Mouse (Mus musculus) c-Kit-negative CD71-positive TER-119-positive erythroid progenitor cells, embryonic 14.5 days (primary cell): ENCODE results near the gene Anks1b.

Experiments
- DNase-seq: peaks from one replicate; pipeline ENCODE4 v3.0.0-alpha.2; 2013; ENCODE audit warnings: low read depth, low spot score

The Anks1b gene

DNA sequence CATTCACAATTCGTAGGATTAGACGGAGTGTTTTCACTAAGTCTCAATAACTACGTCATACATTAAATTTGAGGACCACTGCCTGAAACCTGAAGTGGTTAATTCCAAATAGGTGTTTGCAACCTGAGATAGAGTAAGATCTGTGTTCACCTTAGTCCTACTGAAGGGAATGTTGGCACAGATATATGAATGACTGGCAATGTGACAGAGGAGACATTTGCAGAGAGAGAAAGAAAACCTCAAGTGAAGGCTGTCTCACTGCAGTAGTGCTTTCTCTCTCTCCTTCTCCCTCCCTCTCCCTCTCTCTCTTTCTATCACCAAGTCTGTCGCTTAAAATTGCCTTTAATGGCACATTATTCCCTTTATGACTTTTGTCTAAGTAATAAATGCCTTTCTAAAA lies 101.1 kb downstream of the Anks1b start:
- DNase-seq: no peak

DNA sequence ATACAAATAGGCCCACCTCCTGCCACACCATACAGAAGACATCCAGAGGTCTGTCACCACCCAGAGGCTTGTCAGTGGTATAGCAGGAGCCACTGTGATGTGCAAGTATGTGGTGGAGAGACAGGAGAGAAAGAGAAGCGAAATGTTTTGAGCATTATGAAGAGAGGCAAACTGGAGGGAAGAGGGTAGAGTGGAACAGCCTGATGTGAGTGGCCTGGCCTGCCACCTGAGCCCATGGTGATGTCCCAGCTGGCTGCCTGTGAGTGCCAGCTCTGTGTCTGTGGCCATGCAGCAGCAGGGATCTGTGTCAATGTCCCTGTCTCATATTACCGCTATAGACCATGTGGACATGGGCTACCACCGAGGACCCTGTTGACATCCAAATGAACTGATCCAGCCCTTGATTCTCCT lies 102.1 kb downstream of the Anks1b start:
- no peak for DNase-seq

DNA sequence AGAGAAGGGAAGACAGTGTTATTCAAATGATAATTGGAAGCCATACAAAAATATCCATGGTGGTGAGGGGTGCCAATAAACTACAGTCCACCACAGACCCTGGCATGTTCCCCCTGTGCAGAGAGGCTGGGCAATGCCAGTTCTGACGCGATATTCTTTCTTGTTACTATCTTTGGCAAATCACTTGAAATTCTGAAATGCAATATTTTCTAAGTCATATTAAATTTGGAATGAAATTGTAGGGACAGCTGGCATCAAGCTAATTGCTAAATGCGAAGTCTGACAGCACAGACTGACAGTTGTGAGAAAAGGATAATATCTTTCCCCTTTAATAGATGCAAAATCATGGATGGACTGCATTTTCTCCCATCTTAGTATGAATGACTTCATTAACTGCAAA lies 103.3 kb downstream of the Anks1b start:
- no peak for DNase-seq

DNA sequence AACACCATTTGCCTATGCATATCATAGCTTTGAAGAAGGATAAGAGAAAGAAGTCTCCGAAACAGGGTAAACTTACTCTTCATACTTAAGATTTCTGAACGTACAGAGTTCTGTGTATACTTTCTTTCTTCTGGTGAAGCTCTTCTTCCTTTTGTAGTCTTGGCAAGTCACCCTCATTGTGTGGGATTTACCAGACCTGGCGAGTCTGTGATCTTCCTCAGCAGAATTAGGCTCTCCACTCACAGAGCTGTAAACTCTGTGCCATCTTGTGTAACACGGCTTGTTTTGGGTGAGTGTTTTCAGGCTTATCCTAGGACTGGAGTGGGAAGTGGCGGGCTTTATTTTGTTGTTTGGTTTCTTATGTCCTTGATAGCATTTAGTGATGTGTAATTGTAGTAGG lies 120.9 kb downstream of the Anks1b start:
- DNase-seq: no peak

DNA sequence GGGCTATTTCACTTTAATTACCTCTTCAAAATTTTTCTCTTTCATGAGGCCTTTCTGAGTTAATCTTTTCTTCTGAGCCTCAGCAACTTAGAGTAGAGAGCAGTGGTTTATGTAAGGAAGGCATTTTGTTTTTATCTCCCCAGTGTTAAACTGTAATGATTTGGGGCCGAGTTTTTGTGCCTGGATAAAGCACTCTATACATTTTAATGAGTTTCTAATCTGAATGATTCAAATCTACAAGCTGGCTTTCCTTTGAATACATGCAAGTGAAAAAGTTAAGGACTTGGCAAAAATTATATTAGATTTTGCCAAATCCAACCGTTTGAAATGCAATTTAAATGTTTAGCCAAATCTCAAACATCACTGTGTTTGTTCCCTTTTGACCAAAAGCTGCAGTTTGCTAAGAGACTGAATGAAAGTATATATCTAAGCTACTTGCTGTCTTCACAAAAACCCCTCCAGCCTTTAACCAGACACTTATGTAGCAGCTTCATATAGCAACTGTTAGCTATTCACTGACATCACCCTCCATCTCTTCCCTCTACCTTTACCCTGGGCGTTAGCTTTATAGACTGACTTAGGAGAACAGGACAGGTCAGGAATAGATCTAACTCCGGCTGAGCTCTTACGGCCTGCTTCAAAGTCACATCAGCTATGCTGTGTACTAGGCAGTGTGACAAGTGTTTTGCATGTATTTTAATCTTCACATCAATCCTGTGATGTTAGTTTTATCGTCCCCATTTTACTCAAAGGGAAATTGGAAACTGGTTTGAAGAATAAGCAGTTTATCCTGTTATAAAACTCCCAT lies 122.5 kb downstream of the Anks1b start:
- DNase-seq: no peak

DNA sequence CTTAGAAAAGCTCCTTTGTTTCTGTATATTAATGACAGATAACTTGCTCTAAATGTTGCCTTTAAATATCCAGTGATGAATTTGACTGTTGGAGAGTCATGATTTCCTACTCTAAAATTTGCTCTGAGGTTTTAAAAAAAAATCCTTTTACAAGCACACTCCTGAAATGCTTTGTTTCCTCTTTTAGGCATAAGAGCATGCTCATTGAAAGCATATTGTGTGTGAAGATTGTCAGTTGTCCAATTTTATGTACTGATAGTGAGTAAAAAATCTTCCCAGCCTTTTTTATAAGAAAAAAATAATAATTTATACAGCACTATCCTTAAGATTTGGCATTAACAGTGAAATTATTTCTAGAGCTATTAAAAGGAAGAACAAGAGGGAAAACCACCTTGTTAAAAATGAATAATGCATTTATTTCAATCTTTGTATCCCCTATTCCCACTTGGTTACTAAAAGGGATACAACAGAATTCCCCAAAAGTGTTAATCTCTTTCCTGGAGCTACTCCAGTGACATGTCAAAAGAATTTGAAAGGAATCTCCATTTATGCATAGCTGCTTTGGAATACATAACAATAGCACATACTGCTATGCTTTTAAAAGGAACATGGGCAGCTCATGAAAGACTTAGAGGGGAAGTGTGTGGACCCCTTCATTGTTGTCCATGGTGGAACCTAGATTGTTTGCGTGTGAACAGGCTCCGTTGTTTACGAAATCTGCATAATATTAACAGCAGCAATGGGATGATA lies 130.8 kb downstream of the Anks1b start:
- DNase-seq: no peak

DNA sequence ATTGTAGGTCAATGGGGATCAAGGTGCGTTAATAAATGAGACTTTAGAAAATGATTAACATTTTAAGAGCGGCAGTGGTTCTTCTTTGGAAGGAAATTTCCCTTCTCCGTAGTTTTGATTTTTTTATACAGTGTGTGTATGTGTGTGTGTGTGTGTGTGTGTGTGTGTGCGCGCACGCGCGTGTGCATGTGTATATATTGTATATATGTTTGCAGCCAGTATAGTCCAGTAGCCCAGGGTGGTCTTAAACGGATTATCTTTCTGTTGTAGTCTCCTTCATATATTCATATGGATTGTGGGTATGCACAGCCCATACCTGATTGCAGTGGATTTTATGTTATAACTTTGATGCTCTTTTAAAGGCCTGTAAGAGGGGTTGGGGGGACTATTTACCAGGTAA lies 131.6 kb downstream of the Anks1b start:
- no peak for DNase-seq

DNA sequence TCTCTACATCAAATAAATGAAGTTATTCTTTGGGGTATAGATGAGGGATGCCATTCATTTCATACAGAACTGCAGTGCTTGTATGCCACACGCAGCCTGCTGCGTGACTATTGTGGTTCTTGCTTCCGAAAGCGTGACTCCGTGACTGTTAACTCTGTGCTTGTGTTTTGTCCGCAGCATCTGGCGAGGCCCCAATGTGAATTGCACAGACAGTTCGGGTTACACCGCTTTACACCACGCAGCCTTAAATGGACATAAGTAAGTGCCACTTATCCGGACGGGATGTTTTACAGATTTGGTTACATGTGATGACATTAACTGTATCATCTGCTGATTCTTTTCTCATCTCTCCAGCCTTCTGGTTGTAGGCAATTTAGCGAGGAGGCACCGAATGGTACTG lies 159.7 kb downstream of the Anks1b start:
- DNase-seq: no peak

DNA sequence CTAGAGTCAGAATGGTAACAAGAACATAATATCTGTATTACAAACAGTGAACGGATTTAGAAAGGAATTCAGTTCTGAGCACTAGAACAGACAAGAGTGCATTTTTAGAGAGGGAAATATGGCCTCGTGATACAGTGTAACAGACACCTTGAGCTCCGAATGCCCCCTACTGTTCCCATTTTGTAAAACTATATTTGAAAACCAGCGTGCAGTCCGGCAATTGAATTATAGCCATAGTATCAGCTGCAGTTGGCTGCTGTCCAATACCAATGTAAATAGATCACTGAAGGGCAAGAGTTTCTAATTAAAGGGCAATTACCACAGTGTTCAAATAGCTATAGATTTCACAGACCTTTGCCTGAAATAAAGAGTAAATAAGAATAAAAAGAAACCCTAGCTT lies 170.0 kb downstream of the Anks1b start:
- DNase-seq: no peak

DNA sequence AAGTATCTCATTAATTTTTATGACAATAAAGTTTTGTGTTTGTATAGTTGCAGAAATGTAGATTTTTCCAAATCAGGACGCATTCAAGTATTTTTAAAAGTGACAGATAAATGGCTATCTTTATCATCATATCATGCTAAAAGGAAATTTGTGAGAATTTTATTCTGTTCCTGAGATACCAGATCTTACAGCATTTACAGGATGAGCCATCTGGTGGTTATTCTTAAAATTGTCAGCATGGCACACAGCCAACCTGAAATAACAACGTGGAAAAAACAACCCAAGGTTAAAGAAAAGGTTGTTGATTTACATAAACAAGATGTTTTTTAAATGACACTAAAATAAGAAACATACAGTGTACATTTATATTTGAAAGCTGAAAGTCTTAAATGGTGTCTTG lies 170.5 kb downstream of the Anks1b start:
- no peak for DNase-seq

DNA sequence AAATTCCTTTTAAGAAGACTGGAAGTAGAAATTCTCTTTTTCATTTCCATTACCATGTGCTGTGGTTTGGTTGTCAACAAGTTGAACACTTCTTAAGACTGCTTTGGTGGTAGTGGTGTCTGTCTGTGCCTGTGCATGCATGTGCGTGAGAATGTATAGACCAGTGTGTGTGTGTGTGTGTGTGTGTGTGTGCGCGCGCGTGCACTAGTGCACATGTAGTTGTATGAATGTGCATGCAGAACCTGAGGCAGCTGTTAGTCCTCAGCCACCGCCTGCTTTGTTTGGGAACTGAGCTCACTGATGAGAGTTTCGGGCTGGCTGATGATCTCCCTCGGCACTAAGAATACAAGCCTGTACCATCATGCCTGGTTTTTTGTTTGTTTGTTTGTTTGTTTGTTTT lies 170.9 kb downstream of the Anks1b start:
- no peak for DNase-seq

DNA sequence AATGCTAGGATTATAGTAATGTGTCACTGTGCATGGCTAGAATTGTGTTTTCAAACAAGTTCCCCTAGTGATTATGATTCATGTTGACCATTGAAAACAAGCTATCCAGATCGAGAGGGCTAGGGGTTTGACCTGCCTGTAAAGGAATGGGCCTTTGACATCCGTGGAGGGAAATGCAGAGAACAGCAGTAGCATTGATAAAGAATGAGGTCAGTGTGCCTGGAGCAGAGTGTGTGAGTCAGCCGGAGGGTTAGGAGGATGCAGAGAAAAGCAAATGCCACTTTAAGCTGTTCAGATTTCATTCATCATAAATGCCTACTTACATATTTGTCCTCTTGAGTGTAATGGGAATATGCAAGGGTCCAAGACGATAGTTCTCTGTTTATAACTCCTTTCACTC lies 195.3 kb downstream of the Anks1b start:
- no peak for DNase-seq

DNA sequence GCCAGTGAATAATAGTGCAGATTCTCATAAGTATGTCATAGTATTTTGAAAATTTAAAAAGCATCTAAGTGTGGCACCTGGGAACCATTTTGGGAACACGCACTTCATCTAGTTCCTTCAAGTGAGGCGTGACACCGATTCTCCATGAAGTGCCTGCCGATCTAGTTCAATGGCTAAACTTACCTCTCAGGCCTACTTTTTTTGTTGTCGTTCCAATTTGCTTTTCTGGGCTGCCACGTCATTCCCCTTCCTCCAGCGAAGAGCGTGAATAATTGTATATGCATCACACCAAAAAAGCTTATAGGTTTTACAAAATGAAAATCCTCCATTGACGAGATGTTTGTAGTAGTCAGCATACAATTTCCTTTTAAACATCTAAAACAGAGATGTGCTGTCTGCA lies 204.6 kb downstream of the Anks1b start:
- DNase-seq: no peak

DNA sequence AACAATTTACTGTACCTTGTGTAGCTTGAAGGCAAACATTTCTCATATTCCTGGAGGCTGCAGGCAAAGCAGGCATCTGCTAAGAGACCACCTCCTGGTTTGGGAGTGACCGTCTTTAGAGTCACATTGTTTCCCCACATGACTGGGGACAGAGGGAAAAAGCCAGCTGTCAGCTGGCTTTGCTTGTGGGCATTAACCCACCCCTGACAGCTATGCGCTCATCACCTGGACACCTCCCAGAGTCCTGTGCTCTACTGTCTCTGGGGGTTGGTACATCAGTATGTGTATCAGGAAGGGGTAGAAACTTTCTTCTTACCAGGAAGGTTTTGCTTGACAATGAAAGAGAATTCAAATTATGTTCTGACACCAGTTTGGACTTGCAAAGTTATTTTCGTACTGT lies 207.8 kb downstream of the Anks1b start:
- no peak for DNase-seq

DNA sequence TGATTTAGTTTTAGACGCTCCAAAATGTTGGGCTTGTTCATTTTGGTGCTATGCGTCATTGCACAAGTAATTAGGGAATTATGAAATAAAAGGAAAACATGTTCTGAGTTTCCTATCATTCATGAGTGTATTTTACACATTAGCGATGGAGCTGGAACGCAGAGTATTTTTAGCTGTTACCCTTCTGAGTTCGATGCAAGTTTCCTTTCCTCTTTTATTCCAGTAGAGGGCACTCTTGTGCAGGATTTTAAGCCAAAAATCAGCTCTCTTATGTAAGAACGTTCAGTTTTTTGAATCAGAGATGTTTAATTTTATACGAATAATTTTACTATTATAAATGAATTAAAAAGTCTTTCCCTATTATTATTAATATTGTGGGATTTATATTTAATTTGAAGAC lies 208.3 kb downstream of the Anks1b start:
- no peak for DNase-seq

DNA sequence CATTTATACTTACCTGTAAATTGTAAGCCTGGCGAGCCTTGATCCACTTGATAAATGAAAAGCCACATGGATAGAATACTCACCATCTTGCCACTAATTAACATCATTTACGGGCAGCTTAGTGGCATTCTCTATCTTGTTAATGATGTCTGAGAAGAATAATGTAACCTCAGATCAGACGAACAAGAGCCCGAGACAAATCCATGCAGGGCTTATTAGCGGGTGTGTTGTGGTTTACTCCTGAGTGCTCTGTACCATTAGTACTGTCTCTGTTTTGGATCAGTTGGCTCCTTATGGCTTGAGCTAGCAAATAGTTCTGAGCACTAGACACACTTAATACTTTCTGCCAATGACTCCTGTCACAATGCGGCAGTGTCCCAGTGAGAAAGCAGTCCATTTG lies 220.6 kb downstream of the Anks1b start:
- no peak for DNase-seq

DNA sequence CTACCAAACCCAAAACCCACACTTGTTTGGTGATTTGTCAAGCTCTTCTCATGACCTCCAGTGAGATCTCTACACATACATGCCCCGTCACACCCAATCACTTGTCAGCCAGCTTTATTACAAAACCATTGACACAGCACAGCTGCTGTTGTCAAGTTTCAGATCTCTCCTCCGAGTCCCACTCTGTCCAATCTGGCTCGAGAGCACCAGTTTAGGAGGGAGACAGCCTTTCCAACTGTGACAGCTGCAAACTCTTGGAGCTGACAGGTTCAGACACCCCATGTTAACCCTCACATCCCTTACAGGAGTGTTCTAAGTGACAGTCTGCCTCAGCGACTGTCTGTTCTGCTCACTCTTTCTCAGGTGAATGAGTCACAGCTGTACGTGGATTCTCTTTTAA lies 239.4 kb downstream of the Anks1b start:
- DNase-seq: no peak

DNA sequence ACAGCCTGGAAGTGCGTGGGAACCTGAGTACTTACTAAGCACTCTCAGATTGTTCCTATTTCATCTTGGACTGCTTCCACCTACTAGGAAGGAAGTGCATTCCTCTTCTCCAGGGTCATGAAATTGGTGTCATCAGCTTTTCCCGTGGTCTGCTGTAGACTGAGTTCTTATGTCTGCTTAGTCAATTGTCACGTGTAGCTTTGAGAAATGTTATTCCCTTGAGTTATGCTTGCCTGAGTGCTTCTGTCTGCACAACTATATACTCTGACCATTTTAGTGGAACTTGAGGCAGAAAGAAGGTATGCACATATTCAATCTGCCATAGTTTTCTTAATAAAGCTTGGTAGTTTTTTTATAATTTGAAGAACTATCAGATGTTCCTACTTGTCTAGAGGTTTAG lies 243.6 kb downstream of the Anks1b start:
- no peak for DNase-seq

DNA sequence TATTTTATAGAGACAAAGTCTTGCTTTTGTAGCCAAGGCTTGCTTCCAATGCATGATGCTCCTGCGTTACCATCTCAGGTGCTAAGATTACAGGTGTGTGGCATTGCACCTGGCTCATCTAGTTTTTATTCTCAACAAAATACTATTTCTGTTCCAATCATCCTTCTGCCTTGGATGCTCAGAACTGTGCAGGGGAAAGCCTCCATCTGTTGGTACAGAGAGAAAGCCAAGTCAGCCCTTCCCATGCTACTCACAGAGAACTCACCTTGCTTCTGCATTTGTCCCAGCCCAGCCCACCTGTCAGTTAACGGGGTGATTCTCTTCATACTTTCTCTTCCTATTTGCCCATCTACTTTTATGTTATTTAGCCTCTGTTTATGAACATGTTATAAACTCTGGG lies 244.5 kb downstream of the Anks1b start:
- DNase-seq: no peak

DNA sequence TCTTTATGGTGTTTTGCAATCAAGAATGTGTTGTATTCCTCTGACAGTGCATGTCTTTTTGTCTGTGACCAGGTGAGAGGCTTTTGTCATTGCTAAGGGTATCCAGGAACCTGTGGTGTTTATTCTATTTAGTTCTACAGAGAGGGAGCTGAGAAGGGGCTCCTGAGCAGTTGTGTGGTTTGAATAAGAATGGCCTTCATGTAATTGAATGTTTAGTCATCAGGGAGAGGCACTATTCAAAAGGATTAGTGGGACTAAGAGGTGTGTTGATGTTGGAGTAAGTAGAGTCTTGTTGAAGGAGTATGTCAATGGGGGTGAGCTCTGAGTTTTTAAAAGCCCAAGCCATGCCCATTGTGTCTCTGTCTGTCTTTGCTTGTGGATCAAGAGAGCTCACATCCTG lies 264.2 kb downstream of the Anks1b start:
- DNase-seq: no peak

DNA sequence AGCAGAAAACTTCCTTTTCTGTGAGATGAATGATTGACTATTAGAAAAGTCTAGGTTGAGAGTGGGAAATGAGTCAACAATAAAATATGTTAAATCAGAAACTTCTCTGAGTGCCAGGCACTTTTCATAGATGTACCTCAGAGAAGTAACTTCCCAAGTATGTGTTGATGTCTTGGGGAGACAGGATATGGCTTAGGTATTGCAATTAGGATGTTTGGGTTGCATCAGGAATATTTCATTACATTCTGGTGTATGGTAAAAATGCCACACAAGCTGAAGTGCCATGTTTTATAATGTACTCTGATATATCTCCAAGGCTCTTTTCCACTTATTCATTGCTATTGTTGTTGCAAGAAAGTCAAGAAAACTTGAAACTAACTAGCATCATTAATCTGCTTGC lies 267.6 kb downstream of the Anks1b start:
- no peak for DNase-seq

DNA sequence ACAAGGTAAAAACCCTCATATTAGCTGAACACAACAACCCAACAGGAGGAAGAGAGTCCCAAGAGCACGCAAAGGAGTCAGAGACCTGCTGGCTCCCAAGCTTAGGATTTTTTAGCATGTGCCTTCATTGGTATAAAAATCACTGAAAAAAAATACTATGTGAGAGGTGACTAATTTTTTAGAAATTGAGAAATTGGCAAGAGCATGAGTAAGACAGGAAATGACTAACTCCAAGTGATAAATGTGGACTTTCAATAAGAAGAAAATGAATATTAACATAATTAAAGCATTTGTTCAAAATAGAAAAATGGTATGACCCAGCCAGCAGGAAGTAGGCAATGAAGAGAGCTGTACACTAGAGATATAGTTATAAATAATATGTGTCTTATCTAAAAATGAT lies 271.1 kb downstream of the Anks1b start:
- DNase-seq: no peak

DNA sequence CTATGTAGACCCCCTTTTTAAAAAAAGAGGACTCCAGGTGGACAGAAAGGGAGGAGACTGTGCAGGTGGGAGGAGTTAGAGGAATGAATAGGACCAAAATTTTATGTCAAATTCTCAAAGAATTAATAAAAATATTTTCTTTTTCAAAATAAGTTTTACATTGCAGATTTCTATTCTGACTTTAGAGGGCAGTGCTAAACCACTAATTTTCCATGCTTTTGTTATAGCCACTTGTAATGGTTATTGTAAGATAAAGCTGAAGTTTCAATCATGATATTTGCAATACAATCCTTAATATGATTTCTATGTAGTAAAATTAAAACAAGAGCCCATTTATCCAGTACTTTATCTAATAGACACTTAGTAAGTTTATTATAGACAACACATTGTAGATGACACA lies 278.2 kb downstream of the Anks1b start:
- no peak for DNase-seq
